ENCODE assay signal across 27 mouse cellular contexts in genomic region chr2:93693101-93693500, GRCm38 (mm10). TPM values are rescaled to one million over a fixed set of nuclear protein-coding genes. Genes with fewer than 3 reads are reported as not detected.
A peak's percentile ranks its signal among the peaks of the same experiment; 100 is the strongest.
DNase-seq lines count a peak whose midpoint lies in the region; ATAC-seq lines count a peak whose summit lies in the region.
"Had no signal": no experiment of that assay in that cellular context is flagged by ENCODE, and none has a peak within 500 bp of the region (broad histone marks: within the 10 kb centered on the region; RNA-seq: fewer than 3 reads in every experiment).

No protein-coding gene starts in this region.

- intact Hi-C loops in left cerebral cortex, postnatal 4 days (cut with DNase I), result no loop called here

- H3K9ac ChIP-seq in embryonic facial prominence, embryonic 15.5 days, result no peak overlapping the region
- H3K9ac ChIP-seq: forebrain, embryonic 15.5 days; heart, embryonic 13.5 days; liver, embryonic 15.5 days; midbrain, embryonic 12.5 days; neural tube, embryonic 15.5 days had no signal

- H3K4me1 ChIP-seq in embryonic facial prominence, embryonic 15.5 days, result peaks cover 53% of the 10 kb centered on the region
- H3K4me1 ChIP-seq: forebrain, embryonic 15.5 days had no signal

- H3K36me3 ChIP-seq in embryonic facial prominence, embryonic 15.5 days, result no peaks in the 10 kb centered on the region
- H3K36me3 ChIP-seq: forebrain, embryonic 15.5 days; limb, embryonic 10.5 days; liver, embryonic 15.5 days; midbrain, embryonic 12.5 days had no signal

- 41% methylated on average over 4 of the region's 4 CpGs for WGBS in embryonic facial prominence, embryonic 15.5 days

- no peak overlapping the region for H3K4me2 ChIP-seq in embryonic facial prominence, embryonic 15.5 days (replicated peaks)
- H3K4me2 ChIP-seq: forebrain, embryonic 15.5 days; heart, embryonic 13.5 days; liver, embryonic 15.5 days; midbrain, embryonic 12.5 days; neural tube, embryonic 15.5 days had no signal

- no peak for ATAC-seq in embryonic facial prominence, embryonic 15.5 days (ENCODE audit: insufficient number of reproducible peaks, low FRiP score, low TSS enrichment, low read depth)
- ATAC-seq in granulocyte monocyte progenitor cell, adult 5-6 weeks (replicated peaks; ENCODE audit: poor library complexity, severe bottlenecking), result no peak
- ATAC-seq: forebrain, embryonic 15.5 days; hindbrain, embryonic 16.5 days; intestine, postnatal 0 days had no signal

- no peaks in the 10 kb centered on the region for H3K9me3 ChIP-seq in embryonic facial prominence, embryonic 15.5 days (replicated peaks)
- H3K9me3 ChIP-seq: forebrain, embryonic 15.5 days; G1E; heart, embryonic 13.5 days; limb, embryonic 10.5 days; liver, embryonic 15.5 days; midbrain, embryonic 12.5 days; neural tube, embryonic 15.5 days had no signal

- peak; percentile 41 to 60 for DNase-seq in cerebellum, postnatal 14 days
- DNase-seq in cerebellum, adult 9-11 months, result no peak
- peak; percentile 78 for DNase-seq in left cerebral cortex, postnatal 4 days
- no peak for DNase-seq in left cerebral cortex, adult 18-20 months (ENCODE audit: low spot score in 2 of 2)
- DNase-seq in retina, postnatal 1 day, result peak; percentile 26
- no peak for DNase-seq in retina, embryonic 14.5 days (ENCODE audit: low spot score)
- DNase-seq: adrenal gland, adult 8-10 months; cerebellum, adult 8-10 months; gastrocnemius, postnatal 25 days; kidney, postnatal 4 days; liver; right cerebral cortex, postnatal 14 days; thymus, adult 2 months had no signal

- H3K4me3 ChIP-seq in embryonic facial prominence, embryonic 15.5 days (replicated peaks), result no peak overlapping the region
- H3K4me3 ChIP-seq: forebrain, embryonic 15.5 days; heart, adult 2 months; heart, embryonic 13.5 days; limb, embryonic 10.5 days; liver, embryonic 15.5 days; midbrain, embryonic 12.5 days; neural tube, embryonic 15.5 days had no signal

- H3K27me3 ChIP-seq in embryonic facial prominence, embryonic 15.5 days, result no peaks in the 10 kb centered on the region
- H3K27me3 ChIP-seq: forebrain, embryonic 15.5 days; heart, embryonic 13.5 days; liver, embryonic 15.5 days; midbrain, embryonic 12.5 days; neural tube, embryonic 15.5 days had no signal

- H3K27ac ChIP-seq in embryonic facial prominence, embryonic 15.5 days (replicated peaks), result peak overlapping the region; percentile 40
- H3K27ac ChIP-seq: forebrain, embryonic 15.5 days; heart, adult 2 months; heart, embryonic 13.5 days; limb, embryonic 10.5 days; liver, embryonic 15.5 days; midbrain, embryonic 12.5 days; neural tube, embryonic 15.5 days; stomach, postnatal 0 days had no signal

RNA-seq across cellular contexts. Expression of gene Alx4, which starts 50.9 kb away (rescaled TPM):
- total RNA-seq in left cerebral cortex, postnatal 4 days (2021), result 1 to 10 TPM; 1.6 to 1.9 TPM
- 1 to 10 TPM; 1.7 to 1.9 TPM for total RNA-seq in left cerebral cortex, adult 18-20 months (2021)
- 14.3 and 14.9 TPM in 2 replicates for polyA plus RNA-seq in embryonic facial prominence, embryonic 15.5 days (2015; fragmentation: Nextera tagmentation; extraction: Ambion mirVana)
- not detected in 2 replicates for total RNA-seq in granulocyte monocyte progenitor cell, adult 5-6 weeks (2014; fragmentation: Nextera tagmentation)
- not detected in 2 replicates for total RNA-seq in granulocyte monocyte progenitor cell, adult 5-6 weeks (2017)
- total RNA-seq: megakaryocyte progenitor cell, adult 5-6 weeks had no signal
- polyA plus RNA-seq: G1E; intestine, postnatal 0 days had no signal

Comparison
In these comparisons a context has a peak if more than half of its experiments do, and no peak if none do; other contexts are left out.
1. DNase-seq: peak in cerebellum, postnatal 14 days (2 of 2), left cerebral cortex, postnatal 4 days (single experiment) and retina, postnatal 1 day (single experiment); none in cerebellum, adult 9-11 months (single experiment), left cerebral cortex, adult 18-20 months (0 of 2) and retina, embryonic 14.5 days (single experiment).